Mouse (Mus musculus): Measurements from ENCODE around the gene Scn4a. TPM values are rescaled to one million over a fixed set of nuclear protein-coding genes. Genes with fewer than 3 reads are reported as not detected.
"Not testable (repeated sequence)": the region's sequence is repeated elsewhere in the genome, so short reads cannot be mapped to it uniquely, and the experiment has no call there.

The Scn4a gene
- 0.41 and 0.47 TPM in 2 replicates for polyA plus RNA-seq (2015; fragmentation: Nextera tagmentation; extraction: Ambion mirVana)

- no peak within 1 kb of the TSS for H3K27ac ChIP-seq (ENCODE audit: low read length)
- no peaks in the 10 kb centered on the region for H3K36me3 ChIP-seq (ENCODE audit: insufficient read depth, low read length)
- H3K4me2 ChIP-seq (replicated peaks; ENCODE audit: low read depth, low read length): no peak within 1 kb of the TSS
- 0 out of 2 replicates have a peak, but pooled peaks cover 4% of the 10 kb centered on the region for H3K4me1 ChIP-seq (ENCODE audit: insufficient read depth, low read length)
- ATAC-seq (ENCODE audit: low FRiP score, low TSS enrichment): no peak
- no peaks in the 10 kb centered on the region for H3K27me3 ChIP-seq (ENCODE audit: insufficient read depth, low read length)
- WGBS: 70% methylated on average over 12 of the region's 12 CpGs
- H3K9ac ChIP-seq (replicated peaks; ENCODE audit: low read length): no peak within 1 kb of the TSS
- H3K9me3 ChIP-seq (ENCODE audit: low read length): no peaks in the 10 kb centered on the region
- H3K4me3 ChIP-seq (ENCODE audit: low read length): no peak within 1 kb of the TSS
Measured at GRCm38 (mm10) chr11:106353188-106353587, at the start of gene Scn4a. Gene Scn4a, minus strand, starts transcription at chr11:106353288.

GRCm38 (mm10) chr11:106398481-106398880, 45.4 kb upstream of the Scn4a start:
- Histone ChIP-seq H3K27ac (ENCODE audit: low read length) (no peak overlapping the region), H3K9ac (replicated peaks; ENCODE audit: low read length) (no peak overlapping the region), H3K9me3 (ENCODE audit: low read length) (no peaks in the 10 kb centered on the region), H3K4me3 (ENCODE audit: low read length) (no peak overlapping the region), H3K4me1 (ENCODE audit: insufficient read depth, low read length) (no peaks in the 10 kb centered on the region), H3K27me3 (ENCODE audit: insufficient read depth, low read length) (no peaks in the 10 kb centered on the region), H3K36me3 (ENCODE audit: insufficient read depth, low read length) (peaks cover 6% of the 10 kb centered on the region), H3K4me2 (replicated peaks; ENCODE audit: low read depth, low read length) (no peak overlapping the region)
- 91% methylated on average over 8 of the region's 8 CpGs for WGBS
- no peak for ATAC-seq (ENCODE audit: low FRiP score, low TSS enrichment)

- Histone ChIP-seq H3K9ac (replicated peaks; ENCODE audit: low read length) (no peak overlapping the region), H3K9me3 (ENCODE audit: low read length) (no peaks in the 10 kb centered on the region), H3K36me3 (ENCODE audit: insufficient read depth, low read length) (peaks cover 2% of the 10 kb centered on the region; the same call in 1 of the 2 replicates), H3K27me3 (ENCODE audit: insufficient read depth, low read length) (no peaks in the 10 kb centered on the region), H3K4me3 (ENCODE audit: low read length) (no peak overlapping the region), H3K4me2 (replicated peaks; ENCODE audit: low read depth, low read length) (no peak overlapping the region), H3K4me1 (ENCODE audit: insufficient read depth, low read length) (no peaks in the 10 kb centered on the region), H3K27ac (ENCODE audit: low read length) (no peak overlapping the region)
- ATAC-seq (ENCODE audit: low FRiP score, low TSS enrichment): no peak
- WGBS: 89% methylated on average over 3 of the region's 3 CpGs
Measured at GRCm38 (mm10) chr11:106397656-106398055, 44.6 kb upstream of the Scn4a start.

- 85% methylated on average over 2 of the region's 2 CpGs for WGBS
- ATAC-seq (ENCODE audit: low FRiP score, low TSS enrichment): not testable (repeated sequence)
Measured at GRCm38 (mm10) chr11:106394055-106394454, 41.0 kb upstream of the Scn4a start.

GRCm38 (mm10) chr11:106393331-106393616, 40.2 kb upstream of the Scn4a start:
- 45% methylated on average over 4 of the region's 4 CpGs for WGBS
- no peak overlapping the region for H3K27ac ChIP-seq (ENCODE audit: low read length)
- no peak for ATAC-seq (ENCODE audit: low FRiP score, low TSS enrichment)
- H3K4me1 ChIP-seq (ENCODE audit: insufficient read depth, low read length): peaks cover 26% of the 10 kb centered on the region
- no peak overlapping the region for H3K9ac ChIP-seq (replicated peaks; ENCODE audit: low read length)
- no peaks in the 10 kb centered on the region for H3K36me3 ChIP-seq (ENCODE audit: insufficient read depth, low read length)
- no peak overlapping the region for H3K4me3 ChIP-seq (ENCODE audit: low read length)
- no peaks in the 10 kb centered on the region for H3K27me3 ChIP-seq (ENCODE audit: insufficient read depth, low read length)
- no peak overlapping the region for H3K4me2 ChIP-seq (replicated peaks; ENCODE audit: low read depth, low read length)
- H3K9me3 ChIP-seq (ENCODE audit: low read length): no peaks in the 10 kb centered on the region

More at GRCm38 (mm10) chr11:106394055-106394454, 41.0 kb upstream of the Scn4a start:
- H3K4me3 ChIP-seq (ENCODE audit: low read length); H3K9ac ChIP-seq (replicated peaks; ENCODE audit: low read length); H3K27me3 ChIP-seq (ENCODE audit: insufficient read depth, low read length); H3K4me2 ChIP-seq (replicated peaks; ENCODE audit: low read depth, low read length); H3K36me3 ChIP-seq (ENCODE audit: insufficient read depth, low read length); H3K27ac ChIP-seq (ENCODE audit: low read length); H3K9me3 ChIP-seq (ENCODE audit: low read length): not testable (repeated sequence)
- peaks cover 24% of the 10 kb centered on the region for H3K4me1 ChIP-seq (ENCODE audit: insufficient read depth, low read length)

GRCm38 (mm10) chr11:106392597-106393330, 39.7 kb upstream of the Scn4a start:
- Histone ChIP-seq H3K4me1 (ENCODE audit: insufficient read depth, low read length) (peaks cover 26% of the 10 kb centered on the region), H3K9me3 (ENCODE audit: low read length) (no peaks in the 10 kb centered on the region), H3K4me3 (ENCODE audit: low read length) (no peak overlapping the region), H3K27me3 (ENCODE audit: insufficient read depth, low read length) (no peaks in the 10 kb centered on the region), H3K9ac (replicated peaks; ENCODE audit: low read length) (no peak overlapping the region), H3K27ac (ENCODE audit: low read length) (no peak overlapping the region), H3K36me3 (ENCODE audit: insufficient read depth, low read length) (no peaks in the 10 kb centered on the region), H3K4me2 (replicated peaks; ENCODE audit: low read depth, low read length) (no peak overlapping the region)
- ATAC-seq (ENCODE audit: low FRiP score, low TSS enrichment): no peak
- WGBS: 60% methylated on average over 7 of the region's 7 CpGs

- Histone ChIP-seq H3K9ac (replicated peaks; ENCODE audit: low read length) (no peak overlapping the region), H3K27me3 (ENCODE audit: insufficient read depth, low read length) (no peaks in the 10 kb centered on the region), H3K4me3 (ENCODE audit: low read length) (no peak overlapping the region), H3K9me3 (ENCODE audit: low read length) (no peaks in the 10 kb centered on the region), H3K36me3 (ENCODE audit: insufficient read depth, low read length) (no peaks in the 10 kb centered on the region), H3K4me2 (replicated peaks; ENCODE audit: low read depth, low read length) (no peak overlapping the region), H3K27ac (ENCODE audit: low read length) (no peak overlapping the region), H3K4me1 (ENCODE audit: insufficient read depth, low read length) (peaks cover 26% of the 10 kb centered on the region)
- WGBS: 27% methylated on average over 6 of the region's 6 CpGs
- ATAC-seq (ENCODE audit: low FRiP score, low TSS enrichment): peak; percentile 78
Measured at GRCm38 (mm10) chr11:106391546-106392188, 38.6 kb upstream of the Scn4a start.

- Histone ChIP-seq H3K4me1 (ENCODE audit: insufficient read depth, low read length) (peaks cover 26% of the 10 kb centered on the region), H3K4me2 (replicated peaks; ENCODE audit: low read depth, low read length) (no peak overlapping the region), H3K9ac (replicated peaks; ENCODE audit: low read length) (no peak overlapping the region), H3K9me3 (ENCODE audit: low read length) (no peaks in the 10 kb centered on the region), H3K36me3 (ENCODE audit: insufficient read depth, low read length) (no peaks in the 10 kb centered on the region), H3K27me3 (ENCODE audit: insufficient read depth, low read length) (no peaks in the 10 kb centered on the region), H3K27ac (ENCODE audit: low read length) (no peak overlapping the region; the same call in 1 of the 2 replicates), H3K4me3 (ENCODE audit: low read length) (no peak overlapping the region)
- 36% methylated on average over 3 of the region's 3 CpGs for WGBS
- no peak for ATAC-seq (ENCODE audit: low FRiP score, low TSS enrichment)
Measured at GRCm38 (mm10) chr11:106390757-106391156, 37.7 kb upstream of the Scn4a start.

- WGBS: 5% methylated on average over 3 of the region's 3 CpGs
- 0 out of 2 replicates have a peak, but pooled peaks have one; percentile 32 for ATAC-seq (ENCODE audit: low FRiP score, low TSS enrichment)
- H3K4me2 ChIP-seq (replicated peaks; ENCODE audit: low read depth, low read length): no peak overlapping the region
Measured at GRCm38 (mm10) chr11:106389611-106390010, 36.5 kb upstream of the Scn4a start.

GRCm38 (mm10) chr11:106387791-106388216, 34.7 kb upstream of the Scn4a start, which contains the start of gene Icam2:
Gene Icam2, minus strand, starts transcription at chr11:106388075.
- peaks cover 26% of the 10 kb centered on the region for H3K4me1 ChIP-seq (ENCODE audit: insufficient read depth, low read length)
- H3K4me2 ChIP-seq (replicated peaks; ENCODE audit: low read depth, low read length): no peak within 1 kb of the TSS
- H3K27ac ChIP-seq (ENCODE audit: low read length): peak within 1 kb of the TSS; percentile 65
- no peaks in the 10 kb centered on the region for H3K36me3 ChIP-seq (ENCODE audit: insufficient read depth, low read length)
- H3K4me3 ChIP-seq (ENCODE audit: low read length): no peak within 1 kb of the TSS
- WGBS: 67% methylated on average over 6 of the region's 6 CpGs
- no peak within 1 kb of the TSS for H3K9ac ChIP-seq (replicated peaks; ENCODE audit: low read length)
- no peak for ATAC-seq (ENCODE audit: low FRiP score, low TSS enrichment)
- no peaks in the 10 kb centered on the region for H3K27me3 ChIP-seq (ENCODE audit: insufficient read depth, low read length)
- no peaks in the 10 kb centered on the region for H3K9me3 ChIP-seq (ENCODE audit: low read length)

More at GRCm38 (mm10) chr11:106389611-106390010, 36.5 kb upstream of the Scn4a start:
- peaks cover 26% of the 10 kb centered on the region for H3K4me1 ChIP-seq (ENCODE audit: insufficient read depth, low read length)
- no peaks in the 10 kb centered on the region for H3K9me3 ChIP-seq (ENCODE audit: low read length)
- H3K27ac ChIP-seq (ENCODE audit: low read length): peak overlapping the region; percentile 65
- H3K9ac ChIP-seq (replicated peaks; ENCODE audit: low read length): 0 out of 2 replicates have a peak overlapping the region, but pooled peaks have one; percentile 12
- no peak overlapping the region for H3K4me3 ChIP-seq (ENCODE audit: low read length)
- H3K27me3 ChIP-seq (ENCODE audit: insufficient read depth, low read length): no peaks in the 10 kb centered on the region
- H3K36me3 ChIP-seq (ENCODE audit: insufficient read depth, low read length): no peaks in the 10 kb centered on the region

Measured in kidney, embryonic 16.5 days (tissue).